Mouse (Mus musculus) lung, postnatal 0 days (tissue): ENCODE results near the gene Ifi35.

ENCODE experiments used
- CTCF ChIP-seq: IDR thresholded peaks from 2 replicates; pipeline ENCODE4 v1.5.1; 2016; ENCODE audit warnings: antibody characterized with exemption, mild to moderate bottlenecking
- EP300 ChIP-seq: IDR thresholded peaks from 2 replicates; pipeline ENCODE4 v1.6.1; 2016; ENCODE audit warnings: antibody characterized with exemption, mild to moderate bottlenecking, control low read depth

DNA sequence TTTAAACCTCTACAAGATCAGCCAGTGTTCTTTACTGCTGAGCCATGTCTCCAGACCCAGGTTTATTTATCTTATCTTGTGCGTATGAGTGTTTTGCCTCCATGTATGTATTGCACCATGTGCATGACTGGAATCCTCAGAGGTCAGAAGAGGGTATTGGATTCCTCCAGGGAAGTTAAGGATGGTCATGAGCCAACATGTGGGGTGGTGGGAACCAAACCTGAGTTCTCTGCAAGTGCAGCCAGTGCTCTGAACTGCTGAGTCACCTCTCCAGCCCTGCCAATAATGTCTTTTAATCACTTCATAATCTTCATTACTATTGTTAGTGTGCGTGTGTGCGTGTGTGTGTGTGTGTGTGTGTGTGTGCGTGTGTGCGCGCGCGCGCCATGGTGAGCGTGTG, 3.3 kb downstream of the Ifi35 start:
- TF ChIP-seq CTCF (no peak), EP300 (no peak)
